Mouse (Mus musculus) lung, adult 2 months (tissue): Measurements from ENCODE around the gene Ppan. TPM values are rescaled to one million over a fixed set of nuclear protein-coding genes. Genes with fewer than 3 reads are reported as not detected.
A peak's percentile ranks its signal among the peaks of the same experiment; 100 is the strongest.

ENCODE experiments used
- DNase-seq: peaks from one replicate; pipeline ENCODE4 v3.0.0; 2022
- H3K4me1 ChIP-seq: fragments of 200-500 bp; 2 replicates; pipeline ENCODE4 v1.6.1; 2011; ENCODE audit warnings: low read length; ENCODE audit not compliant: control insufficient read depth, insufficient read depth
- H3K4me3 ChIP-seq: fragments of 200-500 bp; replicated peaks from 2 replicates; pipeline ENCODE3; 2011; ENCODE audit warnings: low read depth, mild to moderate bottlenecking, control low read depth, low read length; ENCODE audit errors: extremely low read depth
- CTCF ChIP-seq: fragments of 200-500 bp; IDR thresholded peaks from 2 replicates; pipeline ENCODE4 v1.5.1; 2011; ENCODE audit warnings: mild to moderate bottlenecking, low read length, control low read depth; ENCODE audit not compliant: insufficient read depth
- POLR2A ChIP-seq: fragments of 200-500 bp; IDR thresholded peaks from 2 replicates; pipeline ENCODE4 v1.6.1; 2011; ENCODE audit warnings: low read depth, mild to moderate bottlenecking, control low read depth, low read length, borderline replicate concordance; ENCODE audit errors: extremely low read depth
- WGBS: fragments of 180-500 bp; shearing (Covaris S2); methylation state at CpG from one replicate; pipeline ENCODE4 v1.1.7; 2018; 5-methylcytosine and 5-hydroxymethylcytosine counted together
- polyA plus RNA-seq: library from polyadenylated mRNA; depleted of rRNA; stranded (reverse); fragments of >200 nt; gene quantifications from 2 replicates; pipeline ENCODE4 v1.2.3, GENCODE M21; 2012

Ppan gene
- polyA plus RNA-seq, 1 experiment: 36.2 TPM

DNA sequence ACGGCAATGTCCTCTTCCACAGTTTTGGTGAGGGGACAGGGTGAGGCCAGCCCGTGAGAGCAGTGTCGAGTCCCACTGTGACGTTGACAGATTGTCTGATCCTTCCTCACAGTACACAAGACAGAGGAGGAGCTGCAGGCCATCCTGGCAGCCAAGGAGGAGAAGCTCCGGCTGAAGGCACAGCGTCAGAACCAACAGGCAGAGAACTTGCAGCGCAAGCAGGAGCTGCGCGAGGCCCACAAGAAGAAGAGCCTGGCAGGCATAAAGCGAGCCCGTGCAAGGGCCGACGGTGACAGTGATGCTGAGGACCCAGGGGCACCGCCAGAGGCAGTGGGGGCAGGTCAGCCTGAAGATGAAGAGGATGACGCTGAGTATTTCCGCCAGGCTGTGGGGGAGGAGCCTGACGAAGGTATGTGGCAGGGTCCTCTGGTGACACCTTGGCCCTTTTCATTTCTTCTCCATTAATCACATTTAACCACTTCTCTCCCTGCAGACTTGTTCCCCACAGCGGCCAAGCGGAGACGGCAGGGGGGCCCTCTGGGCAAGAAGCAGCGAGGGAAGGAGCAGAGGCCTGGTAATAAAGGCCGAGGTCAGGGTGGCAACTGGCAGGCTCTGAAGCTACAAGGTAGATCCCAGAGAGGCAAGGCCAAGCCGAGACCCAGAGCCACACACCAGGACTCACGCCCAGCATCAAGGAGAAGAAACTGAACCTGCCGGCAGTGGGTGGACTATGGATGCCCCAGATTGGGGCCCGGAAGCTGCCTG lies 3.5 kb downstream of the Ppan start:
- H3K4me3 ChIP-seq: no peak overlapping the region
- no peaks in the 10 kb centered on the region; the same call in 1 of the 2 replicates for H3K4me1 ChIP-seq
- TF ChIP-seq CTCF (no peak), POLR2A (no peak)
- 68% methylated on average over 26 of the region's 26 CpGs for WGBS
- DNase-seq: no peak

GRCm38 (mm10) chr9:20892104-20892653 lies 4.2 kb downstream of the Ppan start:
- no peak for DNase-seq
- TF ChIP-seq CTCF: no peak
- WGBS: 57% methylated on average over 5 of the region's 5 CpGs
- peaks cover 1% of the 10 kb centered on the region; the same call in 1 of the 2 replicates for H3K4me1 ChIP-seq
- no peak overlapping the region for H3K4me3 ChIP-seq

- TF ChIP-seq CTCF (no peak), POLR2A (no peak)
- Histone ChIP-seq H3K4me3 (no peak overlapping the region), H3K4me1 (peaks cover 7% of the 10 kb centered on the region)
- no peak for DNase-seq
- 52% methylated on average over 5 of the region's 5 CpGs for WGBS
Measured at GRCm38 (mm10) chr9:20893069-20893468, 5.1 kb downstream of the Ppan start.

DNA sequence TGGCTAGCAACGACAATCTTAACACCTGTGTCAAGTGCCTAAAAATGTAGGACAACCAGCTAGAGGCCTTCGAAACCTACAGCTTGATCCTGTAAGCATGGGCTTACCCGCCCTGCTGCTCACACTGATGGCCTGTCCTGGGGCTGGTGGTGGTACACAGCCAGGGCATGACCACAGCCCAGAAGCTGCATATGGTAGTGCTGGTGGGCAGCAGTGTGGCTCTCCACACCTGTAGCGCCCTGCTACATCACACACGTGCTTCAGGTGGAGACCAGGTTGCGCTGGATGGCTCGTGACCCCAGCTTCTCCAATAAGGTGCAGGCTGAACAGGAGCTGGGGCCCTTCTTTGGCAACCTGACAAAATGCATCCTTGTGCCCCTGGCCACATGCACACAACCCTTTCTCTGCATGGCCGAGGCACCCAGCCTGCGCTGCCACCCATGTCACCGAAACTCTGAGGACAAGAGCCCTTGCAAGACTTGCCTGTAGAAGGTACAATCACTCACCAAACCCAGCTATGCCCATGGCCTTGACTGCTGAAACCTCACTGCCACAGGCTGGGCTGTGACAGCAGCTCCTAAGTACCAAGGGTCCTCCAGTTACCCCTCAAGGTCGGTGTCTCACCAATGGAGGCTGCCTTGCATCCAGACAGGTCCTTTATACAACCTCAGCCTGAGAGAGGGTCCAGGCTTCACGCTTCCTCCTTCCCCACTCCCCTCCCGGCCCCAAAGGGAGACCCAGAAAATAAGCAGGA lies 5.8 kb downstream of the Ppan start:
- no peak for DNase-seq
- WGBS: 79% methylated on average over 13 of the region's 13 CpGs
- no peak overlapping the region for H3K4me3 ChIP-seq
- no peak for TF ChIP-seq CTCF
- no peak for TF ChIP-seq POLR2A
- H3K4me1 ChIP-seq: peaks cover 7% of the 10 kb centered on the region

GRCm38 (mm10) chr9:20894629-20895028 lies 6.7 kb downstream of the Ppan start:
- TF ChIP-seq POLR2A (no peak), CTCF (no peak)
- 87% methylated on average over 15 of the region's 15 CpGs for WGBS
- H3K4me3 ChIP-seq: no peak overlapping the region
- H3K4me1 ChIP-seq: peaks cover 7% of the 10 kb centered on the region
- no peak for DNase-seq

GRCm38 (mm10) chr9:20895382-20895781 lies 7.4 kb downstream of the Ppan start:
- DNase-seq: no peak
- Histone ChIP-seq H3K4me3 (no peak overlapping the region), H3K4me1 (peaks cover 7% of the 10 kb centered on the region)
- no peak for TF ChIP-seq CTCF
- no peak for TF ChIP-seq POLR2A
- WGBS: 95% methylated on average over 9 of the region's 9 CpGs

- 5% methylated on average over 39 of the region's 39 CpGs for WGBS
- TF ChIP-seq POLR2A: no peak
- H3K4me1 ChIP-seq: peaks cover 7% of the 10 kb centered on the region
- H3K4me3 ChIP-seq: peak overlapping the region; percentile 72
- DNase-seq: no peak
Measured at GRCm38 (mm10) chr9:20897736-20898510, 9.9 kb downstream of the Ppan start.

GRCm38 (mm10) chr9:20898511-20899073 lies 10.6 kb downstream of the Ppan start, which contains the start of gene Eif3g:
Gene Eif3g (minus strand): TSS chr9:20898623.
- 4% methylated on average over 34 of the region's 34 CpGs for WGBS
- peak; percentile 84 for DNase-seq
- H3K4me3 ChIP-seq: peak within 1 kb of the TSS; percentile 72

More at GRCm38 (mm10) chr9:20898511-20899073, 10.6 kb downstream of the Ppan start, which contains the start of gene Eif3g:
- H3K4me1 ChIP-seq: peaks cover 7% of the 10 kb centered on the region
- TF ChIP-seq CTCF (peak; percentile 83), POLR2A (peak; percentile 77; the same call in 1 of the 2 replicates)
